Mouse (Mus musculus) heart, embryonic 10.5 days (tissue): ENCODE results near the gene Phactr4. TPM values are rescaled to one million over a fixed set of nuclear protein-coding genes. Genes with fewer than 3 reads are reported as not detected.

Experiments used
- DNase-seq: peaks from one replicate; pipeline ENCODE4 v3.0.0-alpha.2; 2017; ENCODE audit warnings: low spot score
- H3K27ac ChIP-seq: fragments of 300-500 bp; sonication (generic); 2 replicates; pipeline ENCODE4 v1.5.1; 2016; ENCODE audit warnings: mild to moderate bottlenecking
- H3K27me3 ChIP-seq: fragments of 300-500 bp; sonication (generic); 2 replicates; pipeline ENCODE4 v1.6.1; 2016; ENCODE audit warnings: mild to moderate bottlenecking; ENCODE audit not compliant: poor library complexity, insufficient read depth, severe bottlenecking
- H3K36me3 ChIP-seq: fragments of 300-500 bp; sonication (generic); 2 replicates; pipeline ENCODE4 v1.6.1; 2016; ENCODE audit warnings: mild to moderate bottlenecking, moderate library complexity
- H3K4me1 ChIP-seq: fragments of 300-500 bp; sonication (generic); 2 replicates; pipeline ENCODE4 v1.6.1; 2016; ENCODE audit warnings: mild to moderate bottlenecking
- H3K4me3 ChIP-seq: fragments of 300-500 bp; sonication (generic); 2 replicates; pipeline ENCODE4 v1.5.1; 2016; ENCODE audit warnings: mild to moderate bottlenecking, moderate library complexity
- H3K9me3 ChIP-seq: fragments of 300-500 bp; sonication (generic); 2 replicates; pipeline ENCODE4 v1.6.1; 2016; ENCODE audit warnings: mild to moderate bottlenecking, moderate library complexity
- WGBS: fragments of 180-500 bp; shearing (Covaris S2); methylation state at CpG from one replicate; pipeline ENCODE4 v1.1.7; 2016; 5-methylcytosine and 5-hydroxymethylcytosine counted together
- polyA plus RNA-seq: library from polyadenylated mRNA; unstranded; fragments of >200 nt; fragmentation: Nextera tagmentation; extraction: Ambion mirVana; gene quantifications from 2 replicates; pipeline ENCODE4 v1.2.1, GENCODE M21; 2016

Gene Phactr4
- 19.2 and 22.3 TPM in 2 replicates for polyA plus RNA-seq

- no peaks in the 10 kb centered on the region for H3K36me3 ChIP-seq
- peak within 1 kb of the TSS; percentile 81 for H3K4me3 ChIP-seq
- H3K4me1 ChIP-seq: peaks cover 17% of the 10 kb centered on the region
- WGBS: under 1% methylated on average over 70 of the region's 73 CpGs
- DNase-seq: peak; percentile 99
- peak within 1 kb of the TSS; percentile 99 for H3K27ac ChIP-seq
- no peaks in the 10 kb centered on the region for H3K27me3 ChIP-seq
- no peaks in the 10 kb centered on the region for H3K9me3 ChIP-seq
Observed at GRCm38 (mm10) chr4:132421923-132422782, at the start of gene Phactr4. Gene Phactr4, minus strand, starts transcription at chr4:132422489.

GRCm38 (mm10) chr4:132469873-132470272 lies 47.6 kb upstream of the Phactr4 start:
- Histone ChIP-seq H3K36me3 (no peaks in the 10 kb centered on the region), H3K9me3 (no peaks in the 10 kb centered on the region), H3K4me3 (no peak overlapping the region), H3K27ac (0 out of 2 replicates have a peak overlapping the region, but pooled peaks have one; percentile 16), H3K4me1 (no peaks in the 10 kb centered on the region), H3K27me3 (no peaks in the 10 kb centered on the region)
- 22% methylated on average over 3 of the region's 3 CpGs for WGBS
- no peak for DNase-seq

DNA sequence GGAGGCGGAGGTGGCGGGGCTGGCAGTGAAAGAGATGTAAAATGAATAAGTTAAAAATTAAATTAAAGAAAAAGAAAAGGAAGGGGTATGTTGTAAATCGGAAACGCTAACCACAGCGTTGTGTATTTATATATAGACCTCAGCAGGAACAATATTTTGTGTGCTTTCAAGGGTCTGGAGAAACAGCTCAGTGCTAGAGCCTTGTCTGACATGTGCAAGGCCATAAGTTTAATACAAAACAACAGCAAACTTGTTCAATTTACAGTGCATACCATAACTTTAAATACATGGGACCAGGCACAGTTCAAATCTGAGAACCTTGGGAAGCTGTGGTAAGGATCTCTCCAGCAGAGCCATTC lies 41.9 kb upstream of the Phactr4 start:
- peak overlapping the region; percentile 84 for H3K27ac ChIP-seq
- H3K4me3 ChIP-seq: peak overlapping the region; percentile 83
- WGBS: 4% methylated on average over 5 of the region's 5 CpGs
- H3K4me1 ChIP-seq: peaks cover 14% of the 10 kb centered on the region; the same call in 1 of the 2 replicates
- H3K27me3 ChIP-seq: no peaks in the 10 kb centered on the region
- DNase-seq: no peak
- peaks cover 19% of the 10 kb centered on the region for H3K36me3 ChIP-seq
- no peaks in the 10 kb centered on the region for H3K9me3 ChIP-seq

DNA sequence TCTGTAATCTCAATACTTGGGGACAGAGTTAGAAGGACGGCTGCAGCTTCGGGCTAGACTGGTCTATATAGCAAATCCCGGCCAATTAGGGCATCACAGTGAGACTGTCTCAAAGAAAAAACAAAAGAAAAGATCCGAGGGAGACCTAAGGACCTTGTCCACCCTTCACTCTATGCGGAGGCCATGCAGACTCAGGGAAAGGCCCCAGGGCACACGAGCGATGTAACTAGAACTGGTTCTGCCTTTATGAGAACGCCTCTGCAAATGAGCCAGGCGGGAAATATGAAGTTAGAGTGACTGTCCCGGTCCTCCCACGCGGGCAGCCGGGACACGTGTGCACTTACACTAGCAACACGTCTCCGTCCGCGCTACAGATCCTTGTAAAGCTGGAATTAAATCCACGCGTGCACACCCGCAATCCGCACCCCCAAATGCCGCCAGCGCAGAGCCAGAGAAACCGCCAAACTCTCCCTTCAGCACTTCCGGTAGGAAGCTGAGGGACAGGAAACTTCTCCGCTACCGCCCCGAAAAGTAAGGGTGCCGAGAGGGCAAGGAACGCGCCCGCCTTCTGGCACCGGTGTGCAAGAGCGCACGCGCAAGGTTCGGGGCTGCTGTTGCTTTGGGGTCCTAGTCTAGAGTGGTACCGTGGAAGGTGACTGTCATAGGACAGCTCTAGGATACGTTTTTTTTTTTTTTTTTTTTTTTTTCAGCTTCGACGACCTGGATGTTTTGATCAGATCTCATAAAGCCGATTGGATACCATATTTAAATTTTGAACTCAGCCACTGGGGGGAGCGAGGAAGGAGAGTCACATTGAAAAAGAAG lies 41.4 kb upstream of the Phactr4 start, which contains the start of gene Med18:
Gene Med18 (minus strand): TSS at position 492 of the 825 bp plus-strand sequence.
- H3K4me3 ChIP-seq: peak within 1 kb of the TSS; percentile 83
- H3K27ac ChIP-seq: peak within 1 kb of the TSS; percentile 84
- H3K36me3 ChIP-seq: peaks cover 22% of the 10 kb centered on the region
- under 1% methylated on average over 44 of the region's 44 CpGs for WGBS
- no peaks in the 10 kb centered on the region for H3K27me3 ChIP-seq
- no peaks in the 10 kb centered on the region for H3K9me3 ChIP-seq
- peaks cover 14% of the 10 kb centered on the region; the same call in 1 of the 2 replicates for H3K4me1 ChIP-seq
- DNase-seq: peak; percentile 96

GRCm38 (mm10) chr4:132462836-132463235 lies 40.5 kb upstream of the Phactr4 start:
- peaks cover 14% of the 10 kb centered on the region; the same call in 1 of the 2 replicates for H3K4me1 ChIP-seq
- no peaks in the 10 kb centered on the region for H3K9me3 ChIP-seq
- peaks cover 30% of the 10 kb centered on the region for H3K36me3 ChIP-seq
- 13% methylated on average over 11 of the region's 11 CpGs for WGBS
- peak overlapping the region; percentile 83 for H3K4me3 ChIP-seq
- H3K27me3 ChIP-seq: no peaks in the 10 kb centered on the region
- peak overlapping the region; percentile 84; the same call in 1 of the 2 replicates for H3K27ac ChIP-seq
- no peak for DNase-seq

- no peak for DNase-seq
- no peaks in the 10 kb centered on the region for H3K27me3 ChIP-seq
- peaks cover 14% of the 10 kb centered on the region; the same call in 1 of the 2 replicates for H3K4me1 ChIP-seq
- WGBS: 88% methylated on average over 8 of the region's 8 CpGs
- H3K4me3 ChIP-seq: no peak overlapping the region
- peaks cover 41% of the 10 kb centered on the region for H3K36me3 ChIP-seq
- H3K9me3 ChIP-seq: no peaks in the 10 kb centered on the region
- H3K27ac ChIP-seq: no peak overlapping the region
Observed at GRCm38 (mm10) chr4:132460225-132460624, 37.9 kb upstream of the Phactr4 start.

DNA sequence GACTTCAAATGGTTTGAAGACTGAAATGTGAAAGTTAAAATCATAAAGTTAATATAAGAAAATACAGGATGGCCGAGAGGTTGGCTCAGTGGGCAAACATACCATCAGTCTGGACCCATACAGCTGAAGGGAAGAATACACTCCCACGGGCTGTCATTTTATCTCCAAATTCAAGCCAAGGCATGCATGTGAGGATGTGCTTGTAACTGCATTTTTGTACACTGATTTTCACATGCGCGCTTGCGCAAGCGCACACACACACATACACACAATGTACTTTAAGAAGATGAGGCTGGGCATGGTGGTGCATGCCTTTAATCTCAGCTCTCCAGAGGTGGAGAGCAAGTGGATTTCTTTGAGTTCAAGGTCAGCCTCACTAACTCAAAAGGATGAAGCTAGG lies 33.3 kb upstream of the Phactr4 start:
- H3K27ac ChIP-seq: no peak overlapping the region
- no peak overlapping the region for H3K4me3 ChIP-seq
- DNase-seq: no peak
- H3K27me3 ChIP-seq: no peaks in the 10 kb centered on the region
- H3K36me3 ChIP-seq: peaks cover 35% of the 10 kb centered on the region
- 90% methylated on average over 6 of the region's 6 CpGs for WGBS
- no peaks in the 10 kb centered on the region for H3K4me1 ChIP-seq
- H3K9me3 ChIP-seq: no peaks in the 10 kb centered on the region

DNA sequence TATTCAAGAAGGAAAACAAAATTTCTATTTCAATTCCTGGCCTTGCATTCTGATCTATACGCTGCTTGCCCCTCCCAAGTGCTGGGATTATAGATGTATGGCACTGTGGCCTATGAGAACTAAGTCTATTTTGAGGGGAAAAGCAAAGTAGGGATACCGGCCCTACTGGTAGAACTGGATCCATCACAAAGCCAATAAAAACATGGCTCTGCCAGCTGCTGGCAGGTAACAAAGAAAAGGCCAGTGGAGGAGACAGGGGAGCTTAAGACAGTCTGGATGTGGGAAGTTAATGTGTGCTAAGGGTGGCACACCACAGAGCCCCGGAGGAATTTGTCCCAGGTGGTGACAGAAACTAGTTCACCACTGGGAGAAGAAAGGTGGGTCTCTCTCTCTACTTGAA lies 32.9 kb upstream of the Phactr4 start:
- peaks cover 31% of the 10 kb centered on the region for H3K36me3 ChIP-seq
- no peaks in the 10 kb centered on the region for H3K4me1 ChIP-seq
- H3K27me3 ChIP-seq: no peaks in the 10 kb centered on the region
- no peak overlapping the region for H3K4me3 ChIP-seq
- no peak for DNase-seq
- no peaks in the 10 kb centered on the region for H3K9me3 ChIP-seq
- no peak overlapping the region for H3K27ac ChIP-seq
- WGBS: 86% methylated on average over 3 of the region's 3 CpGs

GRCm38 (mm10) chr4:132454216-132454615 lies 31.9 kb upstream of the Phactr4 start:
- WGBS: 65% methylated on average over 4 of the region's 6 CpGs
- no peak overlapping the region for H3K27ac ChIP-seq
- H3K9me3 ChIP-seq: no peaks in the 10 kb centered on the region
- H3K4me1 ChIP-seq: no peaks in the 10 kb centered on the region
- H3K4me3 ChIP-seq: no peak overlapping the region
- DNase-seq: no peak
- H3K36me3 ChIP-seq: peaks cover 22% of the 10 kb centered on the region
- H3K27me3 ChIP-seq: no peaks in the 10 kb centered on the region

DNA sequence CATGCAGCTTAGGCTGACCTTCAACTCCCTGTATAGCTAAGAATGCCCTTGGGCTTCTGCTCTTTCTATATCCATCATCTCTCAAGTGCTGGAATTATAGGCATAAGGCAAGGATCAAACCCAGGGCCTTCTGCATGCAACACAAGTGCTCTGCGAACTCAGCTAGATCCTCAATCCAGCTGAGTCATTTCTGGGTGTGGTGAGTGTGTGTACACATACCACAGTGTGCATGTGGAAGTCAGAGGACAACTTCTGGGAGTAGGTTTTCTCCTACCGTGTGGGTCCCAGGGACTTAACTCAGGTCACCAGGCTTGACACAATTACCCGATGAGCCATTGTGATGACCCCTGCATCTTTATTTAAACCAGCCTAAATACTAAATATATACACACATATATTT lies 27.5 kb upstream of the Phactr4 start:
- no peak for DNase-seq
- WGBS: 81% methylated on average over 3 of the region's 3 CpGs
- Histone ChIP-seq H3K27ac (no peak overlapping the region), H3K36me3 (no peaks in the 10 kb centered on the region), H3K27me3 (no peaks in the 10 kb centered on the region), H3K9me3 (no peaks in the 10 kb centered on the region), H3K4me1 (no peaks in the 10 kb centered on the region), H3K4me3 (no peak overlapping the region)

DNA sequence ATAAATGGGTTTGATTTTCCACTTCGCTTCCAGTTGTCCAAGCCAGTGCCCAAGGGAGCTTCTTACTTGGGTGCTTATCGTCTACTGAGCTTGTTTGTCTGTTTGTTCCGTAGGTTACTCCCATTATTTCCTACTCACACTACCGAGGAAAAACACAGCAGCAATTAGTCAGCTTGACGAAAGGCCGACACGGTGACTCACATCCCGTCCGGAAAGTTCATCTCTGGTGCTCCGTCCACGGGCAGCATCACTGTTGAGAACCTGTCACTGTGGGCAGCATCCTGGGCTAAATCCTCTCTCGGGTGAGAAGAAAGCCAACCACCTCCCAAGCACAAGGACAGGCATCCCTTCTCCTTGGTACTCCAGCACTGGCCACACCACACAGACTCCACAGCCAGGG lies 23.8 kb upstream of the Phactr4 start:
- Histone ChIP-seq H3K36me3 (no peaks in the 10 kb centered on the region), H3K4me3 (no peak overlapping the region), H3K4me1 (no peaks in the 10 kb centered on the region), H3K27ac (no peak overlapping the region), H3K9me3 (no peaks in the 10 kb centered on the region), H3K27me3 (no peaks in the 10 kb centered on the region)
- 70% methylated on average over 12 of the region's 12 CpGs for WGBS
- no peak for DNase-seq

DNA sequence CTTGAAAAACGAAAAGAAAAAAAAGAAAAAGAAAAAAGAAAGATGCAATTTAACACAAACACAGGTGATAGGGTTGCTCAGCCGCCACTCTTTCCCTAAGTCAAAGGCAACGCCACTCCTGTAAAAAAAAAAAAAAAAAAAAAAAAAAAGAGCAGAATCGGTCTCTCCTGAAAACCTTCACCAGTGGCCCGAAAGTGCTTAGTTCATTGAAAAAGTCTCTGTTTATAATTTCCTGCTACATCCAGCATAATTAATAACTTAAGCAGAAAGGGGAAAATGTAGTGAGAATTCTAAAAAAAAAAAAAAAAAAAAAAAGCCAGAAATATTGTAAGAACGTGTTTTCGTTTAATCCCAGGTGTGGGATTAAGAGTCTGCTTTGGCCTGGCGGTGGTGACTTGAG lies 22.2 kb upstream of the Phactr4 start:
- WGBS: 79% methylated on average over 8 of the region's 8 CpGs
- H3K27me3 ChIP-seq: no peaks in the 10 kb centered on the region
- DNase-seq: no peak
- no peaks in the 10 kb centered on the region for H3K4me1 ChIP-seq
- no peak overlapping the region for H3K4me3 ChIP-seq
- H3K36me3 ChIP-seq: no peaks in the 10 kb centered on the region
- H3K27ac ChIP-seq: no peak overlapping the region
- no peaks in the 10 kb centered on the region for H3K9me3 ChIP-seq

DNA sequence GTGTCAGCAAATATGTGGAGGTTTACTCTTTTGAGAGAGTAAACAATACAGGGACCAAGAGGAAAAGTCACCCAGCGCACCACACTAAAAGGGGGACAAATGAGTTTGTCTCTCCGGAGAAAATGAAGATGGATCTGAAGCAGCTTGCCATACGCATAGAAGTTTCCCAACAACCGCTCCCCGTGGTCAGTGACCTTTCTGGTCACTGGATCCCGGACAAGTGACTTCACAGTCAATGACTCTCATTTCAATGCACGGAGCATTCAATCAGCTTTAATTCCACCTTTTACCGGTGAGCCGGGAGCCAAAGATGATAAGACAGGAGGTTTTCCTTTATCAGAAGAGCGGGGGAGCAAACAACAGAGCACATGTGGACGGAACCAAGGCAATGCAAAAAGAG lies 15.6 kb upstream of the Phactr4 start:
- no peak for DNase-seq
- 44% methylated on average over 11 of the region's 11 CpGs for WGBS
- H3K27me3 ChIP-seq: no peaks in the 10 kb centered on the region
- H3K36me3 ChIP-seq: no peaks in the 10 kb centered on the region
- H3K4me3 ChIP-seq: no peak overlapping the region
- peaks cover 7% of the 10 kb centered on the region; the same call in 1 of the 2 replicates for H3K4me1 ChIP-seq
- no peaks in the 10 kb centered on the region for H3K9me3 ChIP-seq
- no peak overlapping the region for H3K27ac ChIP-seq
